Mouse (Mus musculus) liver, adult 2 months (tissue): ENCODE measurements around the gene Peli2. TPM values are rescaled to one million over a fixed set of nuclear protein-coding genes. Genes with fewer than 3 reads are reported as not detected.

Experiments
- DNase-seq: peaks from one replicate; pipeline ENCODE4 v3.0.0-alpha.2; 2011; ENCODE audit warnings: low read depth, low spot score; ENCODE audit errors: extremely low read depth
- H3K27ac ChIP-seq: fragments of 200-500 bp; replicated peaks from 2 replicates; pipeline ENCODE4 v1.5.1; 2012; ENCODE audit warnings: low read depth, mild to moderate bottlenecking, control low read depth, inconsistent platforms, low read length; ENCODE audit not compliant: insufficient read depth
- H3K27me3 ChIP-seq: fragments of 200-500 bp; 2 replicates; pipeline ENCODE4 v1.6.1; 2012; ENCODE audit warnings: mild to moderate bottlenecking, moderate library complexity, low read length, inconsistent platforms; ENCODE audit not compliant: control insufficient read depth, insufficient read depth
- H3K36me3 ChIP-seq: fragments of 200-500 bp; 2 replicates; pipeline ENCODE4 v1.6.1; 2012; ENCODE audit warnings: low read length, inconsistent platforms; ENCODE audit not compliant: control insufficient read depth, insufficient read depth
- H3K4me1 ChIP-seq: fragments of 200-500 bp; 2 replicates; pipeline ENCODE4 v1.6.1; 2011; ENCODE audit warnings: low read length; ENCODE audit not compliant: control insufficient read depth, insufficient read depth
- H3K4me3 ChIP-seq: fragments of 200-500 bp; 2 replicates; pipeline ENCODE4 v1.5.1; 2011; ENCODE audit warnings: low read depth, mild to moderate bottlenecking, control low read depth, low read length, moderate library complexity; ENCODE audit not compliant: insufficient read depth
- H3K79me2 ChIP-seq: fragments of 200-500 bp; 2 replicates; pipeline ENCODE4 v1.6.1; 2012; ENCODE audit warnings: inconsistent platforms, mild to moderate bottlenecking, low read length, moderate library complexity; ENCODE audit not compliant: control insufficient read depth, insufficient read depth
- H3K9ac ChIP-seq: fragments of 200-500 bp; 2 replicates; pipeline ENCODE4 v1.6.1; 2012; ENCODE audit warnings: low read depth, mild to moderate bottlenecking, control low read depth, inconsistent platforms, low read length
- CTCF ChIP-seq: fragments of 200-500 bp; IDR thresholded peaks from 2 replicates; pipeline ENCODE4 v1.5.1; 2011; ENCODE audit warnings: low read depth, low read length, control low read depth
- POLR2A ChIP-seq: fragments of 200-500 bp; IDR thresholded peaks from 2 replicates; pipeline ENCODE4 v1.6.1; 2011; ENCODE audit warnings: low read length, control low read depth; ENCODE audit not compliant: insufficient read depth; ENCODE audit errors: extremely low read depth
- WGBS: fragments of 180-500 bp; shearing (Covaris S2); methylation state at CpG from one replicate; pipeline ENCODE4 v1.1.7; 2018; 5-methylcytosine and 5-hydroxymethylcytosine counted together
- polyA plus RNA-seq: library from polyadenylated mRNA; depleted of rRNA; stranded (reverse); fragments of >200 nt; gene quantifications from 2 replicates; pipeline ENCODE4 v1.2.3, GENCODE M21; 2012
- total RNA-seq: library from RNA; depleted of rRNA; stranded (reverse); fragments of >200 nt; gene quantifications from 2 replicates; pipeline ENCODE4 v1.2.3, GENCODE M21; 2014

The Peli2 gene
- total and polyA plus RNA-seq, 2 experiments, result 12.7 to 14.7 TPM

DNA sequence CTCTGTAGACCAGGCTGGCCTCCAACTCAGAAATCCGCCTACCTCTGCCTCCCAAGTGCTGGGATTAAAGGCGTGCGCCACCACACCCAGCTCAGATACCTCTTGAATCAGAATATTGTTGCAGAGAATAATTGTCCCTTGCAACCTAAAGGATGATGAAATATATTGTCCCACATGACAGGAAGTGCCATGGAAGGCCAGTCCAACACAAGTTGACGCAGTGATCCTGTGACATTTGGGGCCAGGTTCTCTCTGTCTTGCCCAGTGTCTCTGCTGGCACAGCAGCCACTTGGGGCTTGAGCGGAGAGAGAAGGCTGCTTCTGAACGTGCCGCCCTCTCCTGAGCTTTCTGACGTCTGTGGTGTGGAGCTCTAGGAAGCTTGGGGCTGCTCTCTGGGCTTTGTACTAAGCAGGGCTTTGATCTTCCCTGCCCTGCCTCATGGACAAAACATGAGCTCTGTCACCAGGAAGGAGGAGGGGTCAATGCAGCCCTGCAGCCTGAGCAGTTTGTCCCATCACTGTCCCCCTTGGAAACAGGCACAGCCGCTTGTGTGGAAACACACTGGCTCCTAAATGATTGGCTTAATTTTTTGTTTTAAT, 130.9 kb downstream of the Peli2 start:
- H3K79me2 ChIP-seq, result no peaks in the 10 kb centered on the region
- WGBS, result 90% methylated on average over 9 of the region's 9 CpGs
- no peak for TF ChIP-seq POLR2A
- no peak for TF ChIP-seq CTCF

DNA sequence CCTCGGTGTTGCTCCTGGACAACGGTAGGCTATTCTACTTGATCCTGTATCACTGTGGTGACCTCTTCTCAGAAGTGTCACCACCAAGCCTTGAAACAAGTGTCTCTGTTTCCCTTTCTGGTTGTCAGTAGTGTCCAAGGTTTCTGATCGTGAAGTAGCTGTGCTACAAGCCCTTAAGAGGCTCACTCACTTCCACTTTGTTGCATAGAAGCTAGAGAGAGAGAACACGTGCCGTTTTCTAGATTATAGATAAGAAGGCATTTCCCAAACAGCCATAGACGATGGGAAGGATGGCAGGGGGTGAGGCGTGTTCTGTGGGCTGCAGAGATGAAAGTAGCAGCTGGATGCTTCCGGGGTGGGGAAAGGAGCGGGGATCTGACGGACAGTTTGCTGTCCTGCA, 132.6 kb downstream of the Peli2 start:
- no peak for DNase-seq
- Histone ChIP-seq H3K4me3 (no peak overlapping the region), H3K27me3 (no peaks in the 10 kb centered on the region), H3K27ac (no peak overlapping the region), H3K4me1 (no peaks in the 10 kb centered on the region), H3K9ac (no peak overlapping the region), H3K36me3 (peaks cover 3% of the 10 kb centered on the region; the same call in 1 of the 2 replicates), H3K79me2 (no peaks in the 10 kb centered on the region)
- WGBS, result 74% methylated on average over 10 of the region's 10 CpGs
- TF ChIP-seq CTCF, result no peak
- no peak for TF ChIP-seq POLR2A

More for the DNA sequence above, 130.9 kb downstream of the Peli2 start:
- Histone ChIP-seq H3K4me3 (no peak overlapping the region), H3K4me1 (no peaks in the 10 kb centered on the region), H3K27me3 (no peaks in the 10 kb centered on the region), H3K36me3 (peaks cover 3% of the 10 kb centered on the region; the same call in 1 of the 2 replicates), H3K27ac (no peak overlapping the region), H3K9ac (no peak overlapping the region)
- DNase-seq, result no peak

DNA sequence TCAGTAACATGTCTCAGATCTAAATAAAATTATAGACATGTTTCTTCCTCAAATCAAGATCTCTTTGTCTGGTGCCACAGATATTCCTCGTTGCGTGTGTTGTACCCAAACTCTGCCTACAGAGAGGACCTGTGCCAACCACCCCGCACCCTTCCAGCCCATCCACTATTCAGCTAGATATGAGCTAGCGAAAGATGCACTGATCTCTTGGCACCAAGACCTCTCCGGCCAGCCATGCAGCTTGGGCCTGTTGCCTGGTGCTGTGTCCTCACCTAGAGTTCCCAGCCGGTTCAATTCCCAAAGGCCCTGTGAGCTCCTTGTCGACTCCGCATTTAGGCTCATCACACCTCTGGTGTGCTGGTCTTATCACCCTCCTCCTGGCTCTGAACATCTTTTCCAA, 134.1 kb downstream of the Peli2 start:
- Histone ChIP-seq H3K9ac (no peak overlapping the region), H3K4me1 (no peaks in the 10 kb centered on the region), H3K79me2 (no peaks in the 10 kb centered on the region), H3K27me3 (no peaks in the 10 kb centered on the region), H3K36me3 (peaks cover 3% of the 10 kb centered on the region; the same call in 1 of the 2 replicates), H3K27ac (no peak overlapping the region), H3K4me3 (no peak overlapping the region)
- no peak for TF ChIP-seq CTCF
- TF ChIP-seq POLR2A, result no peak
- no peak for DNase-seq
- WGBS, result 96% methylated on average over 8 of the region's 8 CpGs

DNA sequence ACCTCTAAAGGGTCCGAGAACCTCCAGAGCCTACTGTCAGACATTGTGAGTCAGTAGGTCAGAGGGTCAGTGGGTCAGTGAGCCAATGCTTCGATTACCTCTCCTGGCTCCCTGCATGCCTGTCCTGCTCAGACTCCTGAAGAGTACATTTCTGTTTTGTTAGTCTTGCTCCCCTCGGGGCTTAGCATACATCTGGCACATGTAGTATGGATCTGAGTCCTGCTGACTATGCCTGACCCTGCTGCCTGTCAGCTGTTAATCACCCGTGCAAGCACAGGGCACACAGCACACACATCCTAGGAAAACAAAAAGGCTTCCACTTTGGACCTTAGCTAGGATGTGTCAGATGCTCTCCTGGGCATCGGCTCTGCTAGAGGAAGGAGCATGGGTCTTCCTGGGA, 134.7 kb downstream of the Peli2 start:
- Histone ChIP-seq H3K4me3 (no peak overlapping the region), H3K27me3 (no peaks in the 10 kb centered on the region), H3K36me3 (peaks cover 3% of the 10 kb centered on the region; the same call in 1 of the 2 replicates), H3K9ac (no peak overlapping the region), H3K27ac (no peak overlapping the region), H3K4me1 (no peaks in the 10 kb centered on the region), H3K79me2 (no peaks in the 10 kb centered on the region)
- no peak for DNase-seq
- TF ChIP-seq CTCF (no peak), POLR2A (no peak)
- 45% methylated on average over 5 of the region's 5 CpGs for WGBS

DNA sequence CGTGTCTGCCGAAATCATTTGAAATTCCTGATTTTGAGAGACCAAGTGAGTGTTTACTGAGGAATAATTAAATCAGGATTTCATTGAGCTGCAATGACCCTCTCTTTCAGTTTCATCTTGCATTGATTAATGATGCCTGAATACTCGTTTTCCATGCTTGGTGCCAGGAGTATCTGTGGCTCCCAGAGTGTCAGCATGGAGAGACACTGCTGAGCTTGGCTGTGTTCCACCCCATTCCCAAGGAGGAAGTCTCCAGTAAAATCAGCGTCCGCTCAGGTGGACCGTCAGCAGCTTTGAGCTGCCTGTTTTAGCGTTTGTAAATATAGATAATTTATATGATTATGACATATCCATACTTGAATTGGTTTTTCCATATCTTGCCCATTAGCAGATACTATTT, 137.1 kb downstream of the Peli2 start:
- H3K4me1 ChIP-seq, result no peaks in the 10 kb centered on the region
- H3K36me3 ChIP-seq, result peaks cover 3% of the 10 kb centered on the region; the same call in 1 of the 2 replicates
- no peak for DNase-seq
- no peak overlapping the region for H3K4me3 ChIP-seq
- H3K27me3 ChIP-seq, result no peaks in the 10 kb centered on the region
- H3K27ac ChIP-seq, result no peak overlapping the region
- 82% methylated on average over 7 of the region's 7 CpGs for WGBS
- H3K9ac ChIP-seq, result no peak overlapping the region
- TF ChIP-seq CTCF (no peak), POLR2A (no peak)
- no peaks in the 10 kb centered on the region for H3K79me2 ChIP-seq

DNA sequence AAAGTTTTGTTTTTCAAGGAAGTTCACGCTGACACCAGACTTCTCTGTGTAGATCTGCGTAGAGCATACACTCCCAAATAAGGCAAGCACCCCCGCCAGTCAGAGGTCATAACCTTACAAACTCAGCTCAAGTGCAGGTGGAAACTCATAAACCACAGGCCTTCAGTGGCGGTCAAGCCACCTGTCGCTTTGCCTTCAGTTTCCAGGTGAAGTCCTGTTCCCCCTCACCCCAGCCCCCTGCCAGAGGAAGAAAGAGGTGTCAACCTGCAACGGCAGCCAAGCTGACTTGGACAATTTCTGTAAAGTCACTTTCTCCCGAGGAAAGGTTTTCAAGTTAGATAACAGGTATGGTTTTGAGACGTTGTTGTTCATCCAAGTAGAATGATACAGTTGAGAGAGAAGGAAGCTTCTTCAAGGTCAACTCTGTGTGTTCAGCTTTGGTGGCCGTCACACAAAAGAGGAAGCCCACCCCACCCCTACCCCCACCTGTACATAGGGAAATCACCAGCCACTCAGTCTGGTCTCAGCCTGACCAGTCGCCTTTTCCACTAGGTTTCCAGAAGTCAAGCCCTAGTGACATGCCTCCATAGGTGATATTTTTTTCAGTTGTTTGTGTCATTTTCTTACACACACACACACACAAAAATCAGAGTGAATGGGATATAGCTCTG, 138.2 kb downstream of the Peli2 start:
- H3K4me3 ChIP-seq, result no peak overlapping the region
- H3K36me3 ChIP-seq, result peaks cover 3% of the 10 kb centered on the region; the same call in 1 of the 2 replicates
- TF ChIP-seq POLR2A, result no peak
- TF ChIP-seq CTCF, result no peak
- WGBS, result 86% methylated on average over 10 of the region's 10 CpGs
- H3K4me1 ChIP-seq, result no peaks in the 10 kb centered on the region
- no peak for DNase-seq
- no peaks in the 10 kb centered on the region for H3K79me2 ChIP-seq
- no peak overlapping the region for H3K27ac ChIP-seq
- H3K9ac ChIP-seq, result no peak overlapping the region
- no peaks in the 10 kb centered on the region for H3K27me3 ChIP-seq
